Mouse (Mus musculus) right cerebral cortex, adult 2 months (tissue): ENCODE measurements around the gene Sst.

Source experiments
- DNase-seq, 2 experiments: peaks; one replicate each; pipeline ENCODE4 v3.0.0; 2021 to 2022; ENCODE audit warnings: low spot score in 2 of 2

Sst gene

DNA sequence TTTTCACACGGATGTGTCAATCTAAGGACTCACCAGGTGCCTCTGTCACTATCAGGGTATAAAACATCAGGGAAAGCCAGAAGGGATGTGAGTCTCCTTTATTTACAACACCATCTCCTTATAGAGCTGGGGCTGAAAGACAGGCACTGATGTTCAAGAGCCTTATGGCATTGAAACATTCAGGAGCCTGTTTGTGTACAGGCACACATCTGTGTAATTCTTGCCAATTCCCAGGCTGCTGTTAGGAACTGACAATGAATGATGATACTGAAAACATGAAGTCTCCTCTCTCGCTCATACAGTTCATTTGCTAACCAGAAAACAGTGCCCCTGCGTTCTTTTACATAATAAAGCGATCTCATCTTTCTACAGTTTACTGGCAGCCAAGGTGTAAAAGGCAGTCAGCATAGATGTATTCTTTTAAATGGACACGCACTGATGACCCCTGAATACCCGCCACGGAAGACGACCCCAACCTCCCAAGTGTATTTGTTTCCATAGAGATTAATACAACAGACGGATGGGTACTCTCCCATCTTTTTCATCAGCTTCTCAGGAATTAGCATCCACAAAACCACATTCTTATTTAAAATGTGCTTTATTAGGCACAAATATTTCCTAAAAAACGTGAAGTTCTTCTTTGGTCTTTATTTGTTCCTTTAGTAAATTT is 2.7 kb downstream of the Sst start:
- no peak for DNase-seq

- peak in 1 of 2 experiments; percentile 16 for DNase-seq
These were observed 5.7 kb downstream of the Sst start for GRCm38 (mm10) chr16:23885098-23885497.

DNA sequence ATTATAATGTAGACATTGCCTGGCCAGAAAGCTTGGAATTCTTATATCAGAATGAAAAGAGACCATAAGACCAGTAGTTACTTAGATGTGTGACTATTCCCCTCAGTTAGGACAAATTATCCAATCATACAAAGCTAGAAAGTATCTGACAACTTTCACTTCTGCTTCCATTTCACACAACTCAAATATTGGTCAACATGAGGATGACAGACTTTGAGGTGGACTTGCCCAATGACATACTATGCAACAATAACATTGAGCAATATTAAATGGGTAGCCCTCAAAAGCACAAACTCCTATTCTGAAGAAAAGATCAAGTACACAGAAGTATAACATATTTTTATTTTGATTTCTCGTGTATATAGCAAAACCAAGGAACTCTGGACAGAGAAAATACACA is 35.5 kb downstream of the Sst start:
- no peak for DNase-seq

GRCm38 (mm10) chr16:23849720-23850119 is 41.0 kb downstream of the Sst start:
- no peak for DNase-seq

GRCm38 (mm10) chr16:23849176-23849575 is 41.6 kb downstream of the Sst start:
- DNase-seq, result no peak

GRCm38 (mm10) chr16:23844622-23845021 is 46.1 kb downstream of the Sst start:
- DNase-seq, result no peak

GRCm38 (mm10) chr16:23842609-23843008 is 48.1 kb downstream of the Sst start:
- no peak for DNase-seq
